Mouse (Mus musculus): ENCODE results near the gene Tnfrsf19.

DNA sequence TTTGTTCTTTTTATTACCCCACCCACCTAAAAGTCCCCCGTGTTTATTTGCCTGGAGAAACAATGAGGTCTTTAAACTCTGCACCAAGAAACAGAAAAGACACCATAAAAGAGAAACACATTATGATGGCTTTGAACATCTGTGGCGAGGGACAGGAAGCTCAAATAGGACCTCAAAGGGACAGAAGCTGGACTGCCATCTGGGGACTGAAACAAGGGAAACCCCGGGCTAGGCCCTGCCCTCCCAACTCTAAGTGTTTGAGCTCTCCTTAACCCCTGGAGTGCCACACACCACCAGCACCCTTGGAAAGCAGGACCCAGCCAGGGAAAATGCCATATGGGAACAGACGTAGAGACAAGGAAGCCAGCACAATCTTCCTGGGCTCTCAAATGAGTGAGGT lies 61.2 kb downstream of the Tnfrsf19 start:
- TF ChIP-seq CTCF (IDR thresholded peaks at IDR 0.05; ENCODE audit: insufficient read depth, low read depth, low read length) (no peak), POLR2A (IDR thresholded peaks at IDR 0.05; ENCODE audit: insufficient read depth, low read depth, low read length) (no peak)
